Mouse (Mus musculus): ENCODE results near the gene Nrxn1. TPM values are rescaled to one million over a fixed set of nuclear protein-coding genes. Genes with fewer than 3 reads are reported as not detected.

The Nrxn1 gene
- total and polyA plus RNA-seq, 3 experiments = not detected

DNA sequence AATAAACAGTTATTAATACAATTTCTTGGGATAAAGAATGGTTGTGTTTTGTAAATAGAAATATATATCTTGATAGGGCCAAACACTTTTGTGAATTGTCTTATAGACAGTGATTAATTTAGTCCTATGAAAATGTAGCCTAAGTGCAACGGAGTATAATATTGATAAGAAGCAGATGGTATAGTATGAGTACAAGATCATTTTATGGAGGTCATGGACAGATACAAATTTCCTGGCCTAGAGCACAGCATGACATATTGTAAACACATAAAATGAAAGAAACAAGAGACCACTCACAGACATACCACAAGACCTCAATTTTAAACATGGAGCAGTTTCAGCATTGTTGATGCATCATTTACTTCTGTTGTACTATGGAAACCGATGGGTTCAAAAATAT, 890.1 kb downstream of the Nrxn1 start:
- dilution Hi-C loops (cut with MboI; ENCODE audit: extremely low pct_ligation_motif_present, extremely low pct_unique_long_range_greater_than_20kb, low sequenced_read_pairs) = no loop called here
- in situ Hi-C loops (cut with MboI; ENCODE audit: low pct_ligation_motif_present, low pct_unique_long_range_greater_than_20kb, low sequenced_read_pairs) = no loop called here

DNA sequence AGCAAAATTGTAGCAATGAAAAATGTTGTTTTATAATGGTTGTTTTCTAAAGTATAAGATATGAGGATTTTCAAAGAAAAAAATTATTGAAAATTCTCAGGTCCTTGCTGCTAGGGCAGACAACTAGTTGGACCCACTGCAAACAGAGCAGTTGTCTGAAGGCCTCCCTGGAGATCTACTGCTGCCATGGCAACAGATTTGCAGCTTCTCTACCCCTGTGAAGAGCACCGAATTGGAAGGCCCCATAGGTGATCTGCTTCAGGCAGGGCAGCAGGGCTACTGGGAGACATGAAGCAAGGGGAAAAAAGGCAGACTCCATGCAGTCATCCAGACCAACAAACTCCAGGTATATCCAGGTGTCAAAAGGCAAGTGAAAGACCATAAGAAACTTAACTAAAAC, 896.1 kb downstream of the Nrxn1 start:
- Histone ChIP-seq H3K27me3 (replicated peaks) (no peaks in the 10 kb centered on the region), H3K4me1 (ENCODE audit: control insufficient read depth in 1 of 2, insufficient read depth in 2 of 2) (no peaks in the 10 kb centered on the region), H3K9ac (ENCODE audit: insufficient read depth, low read depth) (no peak overlapping the region), H3K79me2 (replicated peaks; ENCODE audit: control insufficient read depth, extremely low read depth, insufficient read depth, poor library complexity, severe bottlenecking) (no peaks in the 10 kb centered on the region), H3K27ac (ENCODE audit: insufficient read depth, low read depth) (no peak overlapping the region), H3K4me3 (replicated peaks in 1 of 3; ENCODE audit: low read depth in 2 of 3, low read length in 2 of 3, poor library complexity in 1 of 3) (no peak overlapping the region), H3K36me3 (replicated peaks in 1 of 2; ENCODE audit: control insufficient read depth in 1 of 2, insufficient read depth in 1 of 2, low read length in 1 of 2) (no peaks in the 10 kb centered on the region), H3K4me2 (ENCODE audit: insufficient read depth, low read depth, poor library complexity, severe bottlenecking) (no peak overlapping the region), H3K9me3 (replicated peaks; ENCODE audit: low read length) (peaks cover 10% of the 10 kb centered on the region)
- DNase-seq (ENCODE audit: extremely low read depth) = no peak
- dilution Hi-C loops (cut with MboI; ENCODE audit: extremely low pct_ligation_motif_present, extremely low pct_unique_long_range_greater_than_20kb, low sequenced_read_pairs) = no loop called here
- TF ChIP-seq POLR2AphosphoS2 (IDR thresholded peaks at IDR 0.05; ENCODE audit: low read depth, low read length) = no peak
- TF ChIP-seq ZC3H11A (IDR thresholded peaks at IDR 0.05; ENCODE audit: low read depth, low read length) = no peak
- TF ChIP-seq MEF2A (IDR thresholded peaks at IDR 0.05; ENCODE audit: borderline replicate concordance, low read depth, low read length) = no peak
- TF ChIP-seq TCF12 (IDR thresholded peaks at IDR 0.05; ENCODE audit: low read depth, low read length) = no peak
- TF ChIP-seq UBTF (IDR thresholded peaks at IDR 0.05; ENCODE audit: low read depth, low read length) = no peak
- no peak for TF ChIP-seq ETS1 (conservative IDR thresholded peaks at IDR 0.05; ENCODE audit: low read depth, low read length)
- no peak for TF ChIP-seq CHD2 (IDR thresholded peaks at IDR 0.05; ENCODE audit: low read length)
- TF ChIP-seq MXI1 (IDR thresholded peaks at IDR 0.05; ENCODE audit: low read depth, low read length) = no peak
- TF ChIP-seq IRF4 (IDR thresholded peaks at IDR 0.05; ENCODE audit: low read depth, low read length) = no peak
- TF ChIP-seq MAX (IDR thresholded peaks at IDR 0.05; ENCODE audit: low read length) = no peak
- TF ChIP-seq POLR2A (IDR thresholded peaks at IDR 0.05; ENCODE audit: low read depth, low read length) = no peak
- TF ChIP-seq MAZ (IDR thresholded peaks at IDR 0.05; ENCODE audit: low read depth, low read length) = no peak
- no peak for TF ChIP-seq GABPA (IDR thresholded peaks at IDR 0.05; ENCODE audit: insufficient replicate concordance, low read depth, low read length)
- no peak for TF ChIP-seq JUND (conservative IDR thresholded peaks at IDR 0.05; ENCODE audit: low read depth, low read length)
- TF ChIP-seq ZMIZ1 (IDR thresholded peaks at IDR 0.05; ENCODE audit: low read depth, low read length) = no peak
- TF ChIP-seq JUN (IDR thresholded peaks at IDR 0.05; ENCODE audit: insufficient read depth, low read depth, low read length) = no peak
- no peak for TF ChIP-seq EP300 (IDR thresholded peaks at IDR 0.05; ENCODE audit: low read length)
- in situ Hi-C loops (cut with MboI; ENCODE audit: low pct_ligation_motif_present, low pct_unique_long_range_greater_than_20kb, low sequenced_read_pairs) = no loop called here

More for the DNA sequence above, 890.1 kb downstream of the Nrxn1 start:
- Histone ChIP-seq H3K4me3 (replicated peaks in 1 of 3; ENCODE audit: low read depth in 2 of 3, low read length in 2 of 3, poor library complexity in 1 of 3) (no peak overlapping the region), H3K36me3 (replicated peaks in 1 of 2; ENCODE audit: control insufficient read depth in 1 of 2, insufficient read depth in 1 of 2, low read length in 1 of 2) (no peaks in the 10 kb centered on the region), H3K4me2 (ENCODE audit: insufficient read depth, low read depth, poor library complexity, severe bottlenecking) (no peak overlapping the region), H3K4me1 (ENCODE audit: control insufficient read depth in 1 of 2, insufficient read depth in 2 of 2) (no peaks in the 10 kb centered on the region), H3K27ac (ENCODE audit: insufficient read depth, low read depth) (no peak overlapping the region), H3K9ac (ENCODE audit: insufficient read depth, low read depth) (no peak overlapping the region), H3K27me3 (replicated peaks) (no peaks in the 10 kb centered on the region), H3K9me3 (replicated peaks; ENCODE audit: low read length) (peaks cover 4% of the 10 kb centered on the region), H3K79me2 (replicated peaks; ENCODE audit: control insufficient read depth, extremely low read depth, insufficient read depth, poor library complexity, severe bottlenecking) (no peaks in the 10 kb centered on the region)
- TF ChIP-seq TCF12 (IDR thresholded peaks at IDR 0.05; ENCODE audit: low read depth, low read length) = no peak
- TF ChIP-seq ETS1 (conservative IDR thresholded peaks at IDR 0.05; ENCODE audit: low read depth, low read length) = no peak
- TF ChIP-seq EP300 (IDR thresholded peaks at IDR 0.05; ENCODE audit: low read length) = no peak
- TF ChIP-seq NELFE (IDR thresholded peaks at IDR 0.05; ENCODE audit: low read depth, low read length) = no peak
- no peak for TF ChIP-seq IRF4 (IDR thresholded peaks at IDR 0.05; ENCODE audit: low read depth, low read length)
- no peak for TF ChIP-seq MAFK (IDR thresholded peaks at IDR 0.05; ENCODE audit: insufficient replicate concordance, low read length)
- no peak for DNase-seq (ENCODE audit: extremely low read depth)
